Mouse (Mus musculus): ENCODE results near the gene Ptov1. TPM values are rescaled to one million over a fixed set of nuclear protein-coding genes. Genes with fewer than 3 reads are reported as not detected.
"Not testable (repeated sequence)": the region's sequence is repeated elsewhere in the genome, so short reads cannot be mapped to it uniquely, and the experiment has no call there.

Ptov1 gene
- polyA plus RNA-seq, 1 experiment from 2014 or later = 54.1 TPM

GRCm38 (mm10) chr7:44888256-44889105, 18.9 kb upstream of the Ptov1 start:
- peak; percentile 26 for ATAC-seq (ENCODE audit: insufficient read depth)
- peak overlapping the region; percentile 55 for H3K27ac ChIP-seq (replicated peaks)
- H3K9me3 ChIP-seq (replicated peaks) = no peaks in the 10 kb centered on the region
- H3K4me2 ChIP-seq = no peak overlapping the region
- WGBS (ENCODE audit: insufficient replicate concordance) = 64% methylated on average over 13 of the region's 13 CpGs
- H3K9ac ChIP-seq = no peak overlapping the region
- H3K4me1 ChIP-seq (replicated peaks) = peaks cover 52% of the 10 kb centered on the region
- H3K36me3 ChIP-seq (replicated peaks) = peaks cover 27% of the 10 kb centered on the region
- H3K4me3 ChIP-seq (replicated peaks) = no peak overlapping the region
- no peaks in the 10 kb centered on the region for H3K27me3 ChIP-seq

- Histone ChIP-seq H3K27ac (replicated peaks) (0 out of 2 replicates have a peak overlapping the region, but pooled peaks have one; percentile 24), H3K36me3 (replicated peaks) (peaks cover 42% of the 10 kb centered on the region)
These were observed 17.4 kb upstream of the Ptov1 start for GRCm38 (mm10) chr7:44886964-44887363.

GRCm38 (mm10) chr7:44884637-44885036, 15.0 kb upstream of the Ptov1 start:
- Histone ChIP-seq H3K27me3 (no peaks in the 10 kb centered on the region), H3K4me2 (no peak overlapping the region), H3K9ac (no peak overlapping the region), H3K4me1 (replicated peaks) (peaks cover 26% of the 10 kb centered on the region), H3K4me3 (replicated peaks) (no peak overlapping the region), H3K27ac (replicated peaks) (no peak overlapping the region), H3K9me3 (replicated peaks) (no peaks in the 10 kb centered on the region), H3K36me3 (replicated peaks) (peaks cover 63% of the 10 kb centered on the region)
- 87% methylated on average over 5 of the region's 5 CpGs for WGBS (ENCODE audit: insufficient replicate concordance)
- no peak for ATAC-seq (ENCODE audit: insufficient read depth)

More at GRCm38 (mm10) chr7:44886964-44887363, 17.4 kb upstream of the Ptov1 start:
- ATAC-seq (ENCODE audit: insufficient read depth) = no peak
- no peak overlapping the region for H3K9ac ChIP-seq
- WGBS (ENCODE audit: insufficient replicate concordance) = 69% methylated on average over 7 of the region's 7 CpGs
- no peak overlapping the region for H3K4me2 ChIP-seq
- no peaks in the 10 kb centered on the region for H3K9me3 ChIP-seq (replicated peaks)
- H3K4me1 ChIP-seq (replicated peaks) = peaks cover 46% of the 10 kb centered on the region
- H3K4me3 ChIP-seq (replicated peaks) = no peak overlapping the region
- H3K27me3 ChIP-seq = no peaks in the 10 kb centered on the region

GRCm38 (mm10) chr7:44883036-44883435, 13.4 kb upstream of the Ptov1 start:
- Histone ChIP-seq H3K4me3 (replicated peaks) (no peak overlapping the region), H3K4me2 (no peak overlapping the region), H3K9me3 (replicated peaks) (no peaks in the 10 kb centered on the region), H3K9ac (no peak overlapping the region), H3K27me3 (no peaks in the 10 kb centered on the region), H3K27ac (replicated peaks) (no peak overlapping the region), H3K4me1 (replicated peaks) (peaks cover 11% of the 10 kb centered on the region; the same call in 1 of the 2 replicates), H3K36me3 (replicated peaks) (peaks cover 73% of the 10 kb centered on the region)
- ATAC-seq (ENCODE audit: insufficient read depth) = no peak
- WGBS (ENCODE audit: insufficient replicate concordance) = 66% methylated on average over 3 of the region's 3 CpGs

GRCm38 (mm10) chr7:44877833-44878232, 8.2 kb upstream of the Ptov1 start:
- H3K4me3 ChIP-seq (replicated peaks) = no peak overlapping the region
- H3K27me3 ChIP-seq = no peaks in the 10 kb centered on the region
- ATAC-seq (ENCODE audit: insufficient read depth) = no peak
- H3K27ac ChIP-seq (replicated peaks) = no peak overlapping the region
- 75% methylated on average over 14 of the region's 14 CpGs for WGBS (ENCODE audit: insufficient replicate concordance)
- peaks cover 2% of the 10 kb centered on the region; the same call in 1 of the 2 replicates for H3K4me1 ChIP-seq (replicated peaks)
- H3K36me3 ChIP-seq (replicated peaks) = peaks cover 55% of the 10 kb centered on the region
- H3K9ac ChIP-seq = no peak overlapping the region
- H3K9me3 ChIP-seq (replicated peaks) = no peaks in the 10 kb centered on the region
- H3K4me2 ChIP-seq = no peak overlapping the region

GRCm38 (mm10) chr7:44871774-44872173, 2.2 kb upstream of the Ptov1 start:
- H3K9me3 ChIP-seq (replicated peaks); H3K27me3 ChIP-seq; H3K9ac ChIP-seq; ATAC-seq (ENCODE audit: insufficient read depth); H3K27ac ChIP-seq (replicated peaks); H3K4me3 ChIP-seq (replicated peaks); H3K36me3 ChIP-seq (replicated peaks); H3K4me2 ChIP-seq: not testable (repeated sequence)
- WGBS (ENCODE audit: insufficient replicate concordance) = 76% methylated on average over 2 of the region's 2 CpGs
- H3K4me1 ChIP-seq (replicated peaks) = peaks cover 46% of the 10 kb centered on the region

- Histone ChIP-seq H3K4me3 (replicated peaks) (no peak overlapping the region), H3K4me2 (no peak overlapping the region), H3K4me1 (replicated peaks) (peaks cover 52% of the 10 kb centered on the region), H3K9ac (no peak overlapping the region), H3K27ac (replicated peaks) (no peak overlapping the region; the same call in 1 of the 2 replicates), H3K9me3 (replicated peaks) (no peaks in the 10 kb centered on the region), H3K36me3 (replicated peaks) (no peaks in the 10 kb centered on the region), H3K27me3 (peaks cover 10% of the 10 kb centered on the region; the same call in 1 of the 2 replicates)
- no peak for ATAC-seq (ENCODE audit: insufficient read depth)
- WGBS (ENCODE audit: insufficient replicate concordance) = 58% methylated on average over 1 of the region's 1 CpGs
These were observed 1.6 kb upstream of the Ptov1 start for GRCm38 (mm10) chr7:44871181-44871580.

- Histone ChIP-seq H3K4me2 (peak overlapping the region; percentile 98), H3K36me3 (replicated peaks) (no peaks in the 10 kb centered on the region), H3K27ac (replicated peaks) (peak overlapping the region; percentile 95; the same call in 1 of the 2 replicates), H3K4me1 (replicated peaks) (peaks cover 58% of the 10 kb centered on the region), H3K9ac (peak overlapping the region; percentile 77; the same call in 1 of the 2 replicates), H3K4me3 (replicated peaks) (no peak overlapping the region), H3K9me3 (replicated peaks) (no peaks in the 10 kb centered on the region), H3K27me3 (peaks cover 10% of the 10 kb centered on the region; the same call in 1 of the 2 replicates)
- ATAC-seq (ENCODE audit: insufficient read depth) = no peak
- 76% methylated on average over 6 of the region's 6 CpGs for WGBS (ENCODE audit: insufficient replicate concordance)
These were observed 1.0 kb upstream of the Ptov1 start for GRCm38 (mm10) chr7:44870614-44871013.

- Histone ChIP-seq H3K36me3 (replicated peaks) (peaks cover 11% of the 10 kb centered on the region), H3K9ac (peak overlapping the region; percentile 77), H3K27me3 (peaks cover 10% of the 10 kb centered on the region; the same call in 1 of the 2 replicates), H3K27ac (replicated peaks) (peak overlapping the region; percentile 95), H3K4me2 (peak overlapping the region; percentile 98), H3K4me1 (replicated peaks) (peaks cover 71% of the 10 kb centered on the region), H3K9me3 (replicated peaks) (no peaks in the 10 kb centered on the region), H3K4me3 (replicated peaks) (peak overlapping the region; percentile 81)
- WGBS (ENCODE audit: insufficient replicate concordance) = under 1% methylated on average over 89 of the region's 108 CpGs
- ATAC-seq (ENCODE audit: insufficient read depth) = peak; percentile 23
These were observed 480 bp downstream of the Ptov1 start for GRCm38 (mm10) chr7:44868919-44869696.

GRCm38 (mm10) chr7:44868465-44868864, 1.1 kb downstream of the Ptov1 start:
- no peak for ATAC-seq (ENCODE audit: insufficient read depth)
- H3K27ac ChIP-seq (replicated peaks) = peak overlapping the region; percentile 49; the same call in 1 of the 2 replicates
- WGBS (ENCODE audit: insufficient replicate concordance) = 13% methylated on average over 16 of the region's 16 CpGs

GRCm38 (mm10) chr7:44867802-44868201, 1.8 kb downstream of the Ptov1 start:
- peaks cover 69% of the 10 kb centered on the region for H3K4me1 ChIP-seq (replicated peaks)
- peaks cover 10% of the 10 kb centered on the region; the same call in 1 of the 2 replicates for H3K27me3 ChIP-seq
- ATAC-seq (ENCODE audit: insufficient read depth) = no peak
- H3K9ac ChIP-seq = no peak overlapping the region
- H3K9me3 ChIP-seq (replicated peaks) = no peaks in the 10 kb centered on the region
- H3K4me3 ChIP-seq (replicated peaks) = peak overlapping the region; percentile 81
- 61% methylated on average over 9 of the region's 9 CpGs for WGBS (ENCODE audit: insufficient replicate concordance)
- H3K36me3 ChIP-seq (replicated peaks) = peaks cover 24% of the 10 kb centered on the region
- peak overlapping the region; percentile 98 for H3K4me2 ChIP-seq
- no peak overlapping the region for H3K27ac ChIP-seq (replicated peaks)

More at GRCm38 (mm10) chr7:44868465-44868864, 1.1 kb downstream of the Ptov1 start:
- H3K27me3 ChIP-seq = peaks cover 10% of the 10 kb centered on the region; the same call in 1 of the 2 replicates
- peak overlapping the region; percentile 98 for H3K4me2 ChIP-seq
- H3K9me3 ChIP-seq (replicated peaks) = no peaks in the 10 kb centered on the region
- H3K36me3 ChIP-seq (replicated peaks) = peaks cover 18% of the 10 kb centered on the region
- peaks cover 72% of the 10 kb centered on the region for H3K4me1 ChIP-seq (replicated peaks)
- peak overlapping the region; percentile 77; the same call in 1 of the 2 replicates for H3K9ac ChIP-seq
- peak overlapping the region; percentile 81 for H3K4me3 ChIP-seq (replicated peaks)
